Mouse (Mus musculus) MEL (cell line): ENCODE results near the gene Ptpn9. TPM values are rescaled to one million over a fixed set of nuclear protein-coding genes. Genes with fewer than 3 reads are reported as not detected.
"Not testable (repeated sequence)": the region's sequence is repeated elsewhere in the genome, so short reads cannot be mapped to it uniquely, and the experiment has no call there.

Experiments used
- DNase-seq: peaks from one replicate; pipeline ENCODE4 v3.0.0; 2011; ENCODE audit warnings: low read depth, low spot score
- H3K27ac ChIP-seq: 2 replicates; pipeline ENCODE4 v1.5.1; 2012; ENCODE audit warnings: low read depth, mild to moderate bottlenecking, control low read depth, low read length, moderate library complexity; ENCODE audit not compliant: control insufficient read depth
- H3K27me3 ChIP-seq, 2 experiments: fragments of 150-350 bp in 1 of 2; sonication (generic) in 1 of 2; 2 replicates each; pipeline ENCODE4 v1.6.1; 2012; ENCODE audit warnings: low read length in 2 of 2, mild to moderate bottlenecking in 2 of 2, improper control_type of control experiment in 1 of 2, moderate library complexity in 1 of 2; ENCODE audit not compliant: insufficient read depth in 2 of 2, control insufficient read depth in 1 of 2
- H3K36me3 ChIP-seq, 2 experiments: 2 replicates each; pipeline ENCODE4 v1.6.1; 2012 to 2014; ENCODE audit warnings: low read length in 2 of 2, improper control_type of control experiment in 1 of 2, inconsistent platforms in 1 of 2, mild to moderate bottlenecking in 1 of 2; ENCODE audit not compliant: insufficient read depth in 2 of 2, control insufficient read depth in 1 of 2
- H3K4me1 ChIP-seq, 2 experiments: fragments of 150-350 bp in 1 of 2; sonication (generic) in 1 of 2; 2 replicates each; pipeline ENCODE4 v1.6.1; 2012; ENCODE audit warnings: low read length in 2 of 2, improper control_type of control experiment in 1 of 2, mild to moderate bottlenecking in 1 of 2; ENCODE audit not compliant: insufficient read depth in 2 of 2, control insufficient read depth in 1 of 2
- H3K4me3 ChIP-seq, 2 experiments: fragments of 150-350 bp in 1 of 2; sonication (generic) in 1 of 2; 2 replicates each; pipeline ENCODE4 v1.5.1; 2012; ENCODE audit warnings: low read depth in 2 of 2, low read length in 2 of 2, mild to moderate bottlenecking in 2 of 2, moderate library complexity in 2 of 2, control low read depth in 1 of 2, improper control_type of control experiment in 1 of 2; ENCODE audit not compliant: control insufficient read depth in 1 of 2, insufficient read depth in 1 of 2
- H3K79me2 ChIP-seq: 2 replicates; pipeline ENCODE4 v1.6.1; 2012; ENCODE audit warnings: mild to moderate bottlenecking, low read length, moderate library complexity; ENCODE audit not compliant: control insufficient read depth, poor library complexity, insufficient read depth
- H3K9ac ChIP-seq: 2 replicates; pipeline ENCODE4 v1.6.1; 2012; ENCODE audit warnings: low read depth, mild to moderate bottlenecking, control low read depth, low read length, moderate library complexity; ENCODE audit not compliant: control insufficient read depth, poor library complexity, severe bottlenecking
- H3K9me3 ChIP-seq: fragments of 150-350 bp; sonication (generic); replicated peaks from 2 replicates; pipeline ENCODE4 v1.6.1; 2012; ENCODE audit warnings: mild to moderate bottlenecking, low read length, improper control_type of control experiment, moderate library complexity; ENCODE audit not compliant: insufficient read depth
- CTCF ChIP-seq, 3 experiments: IDR thresholded peaks in 2 of 3; conservative IDR thresholded peaks in 1 of 3; 2 replicates each; pipeline ENCODE4 v1.5.1; 2011 to 2012; ENCODE audit warnings: low read length in 3 of 3, low read depth in 2 of 3, mild to moderate bottlenecking in 2 of 3, improper control_type of control experiment in 1 of 3, inconsistent platforms in 1 of 3, mixed read lengths in 1 of 3, moderate library complexity in 1 of 3; ENCODE audit not compliant: control insufficient read depth in 1 of 3, insufficient read depth in 1 of 3, poor library complexity in 1 of 3, severe bottlenecking in 1 of 3
- EP300 ChIP-seq, 2 experiments: IDR thresholded peaks; 2 replicates each; pipeline ENCODE4 v1.6.1; 2011; ENCODE audit warnings: improper control_type of control experiment in 2 of 2, low read length in 2 of 2, low read depth in 1 of 2, mild to moderate bottlenecking in 1 of 2
- ETS1 ChIP-seq: IDR thresholded peaks from 2 replicates; pipeline ENCODE4 v1.6.1; 2012; ENCODE audit warnings: low read depth, mild to moderate bottlenecking, inconsistent platforms, low read length, improper control_type of control experiment, moderate library complexity
- GATA1 ChIP-seq: IDR thresholded peaks from 2 replicates; pipeline ENCODE4 v1.6.1; 2011; ENCODE audit warnings: low read depth, low read length, improper control_type of control experiment
- HCFC1 ChIP-seq: IDR thresholded peaks from 2 replicates; pipeline ENCODE4 v1.6.1; 2012; ENCODE audit warnings: low read depth, mild to moderate bottlenecking, inconsistent platforms, low read length, improper control_type of control experiment, moderate library complexity
- KAT2A ChIP-seq: conservative IDR thresholded peaks from 2 replicates; pipeline ENCODE4 v1.6.1; 2012; ENCODE audit warnings: low read depth, low read length, improper control_type of control experiment, inconsistent platforms
- MAFK ChIP-seq: IDR thresholded peaks from 2 replicates; pipeline ENCODE4 v1.6.1; 2011; ENCODE audit warnings: low read depth, mild to moderate bottlenecking, low read length, improper control_type of control experiment, borderline replicate concordance
- NRF1 ChIP-seq: IDR thresholded peaks from 2 replicates; pipeline ENCODE4 v1.6.1; 2014; ENCODE audit warnings: low read depth, mild to moderate bottlenecking, inconsistent platforms, low read length, improper control_type of control experiment, moderate library complexity; ENCODE audit not compliant: poor library complexity, insufficient read depth, severe bottlenecking
- RAD21 ChIP-seq: IDR thresholded peaks from 2 replicates; pipeline ENCODE4 v1.6.1; 2011; ENCODE audit warnings: mild to moderate bottlenecking, low read depth, low read length, improper control_type of control experiment
- RCOR1 ChIP-seq: IDR thresholded peaks from 2 replicates; pipeline ENCODE4 v1.6.1; 2012; ENCODE audit warnings: low read depth, mild to moderate bottlenecking, inconsistent platforms, low read length, improper control_type of control experiment
- SIN3A ChIP-seq: IDR thresholded peaks from 2 replicates; pipeline ENCODE4 v1.6.1; 2012; ENCODE audit warnings: low read length, improper control_type of control experiment, inconsistent platforms
- SMC3 ChIP-seq: IDR thresholded peaks from 2 replicates; pipeline ENCODE4 v1.6.1; 2011; ENCODE audit warnings: low read depth, low read length, improper control_type of control experiment
- TCF12 ChIP-seq: IDR thresholded peaks from 2 replicates; pipeline ENCODE4 v1.6.1; 2014; ENCODE audit warnings: low read depth, mild to moderate bottlenecking, inconsistent platforms, low read length, improper control_type of control experiment, moderate library complexity
- ZC3H11A ChIP-seq: IDR thresholded peaks from 2 replicates; pipeline ENCODE4 v1.6.1; 2012; ENCODE audit warnings: low read depth, mild to moderate bottlenecking, inconsistent platforms, low read length, improper control_type of control experiment
- ZNF384 ChIP-seq: IDR thresholded peaks from 2 replicates; pipeline ENCODE4 v1.6.1; 2012; ENCODE audit warnings: low read depth, mild to moderate bottlenecking, inconsistent platforms, low read length, improper control_type of control experiment
- polyA plus RNA-seq, 2 experiments: library from polyadenylated mRNA; stranded (reverse) in 1 of 2; unstranded in 1 of 2; fragments of >175 nt in 1 of 2; fragments of >200 nt in 1 of 2; gene quantifications; 2 replicates each; pipeline versions ENCODE4 v1.2.1 to v1.2.4; 2012; ENCODE audit warnings: low replicate concordance in 2 of 2, low read depth in 1 of 2; ENCODE audit not compliant: insufficient read length in 2 of 2, insufficient read depth in 1 of 2, missing spikeins in 1 of 2
- total RNA-seq: library from RNA; depleted of rRNA; stranded (reverse); fragments of 300-350 nt; gene quantifications from 2 replicates; pipeline ENCODE4 v1.2.3, GENCODE M21; 2012

Ptpn9 gene
- total and polyA plus RNA-seq, 3 experiments = 10.6 to 24.3 TPM; not detected in 1

DNA sequence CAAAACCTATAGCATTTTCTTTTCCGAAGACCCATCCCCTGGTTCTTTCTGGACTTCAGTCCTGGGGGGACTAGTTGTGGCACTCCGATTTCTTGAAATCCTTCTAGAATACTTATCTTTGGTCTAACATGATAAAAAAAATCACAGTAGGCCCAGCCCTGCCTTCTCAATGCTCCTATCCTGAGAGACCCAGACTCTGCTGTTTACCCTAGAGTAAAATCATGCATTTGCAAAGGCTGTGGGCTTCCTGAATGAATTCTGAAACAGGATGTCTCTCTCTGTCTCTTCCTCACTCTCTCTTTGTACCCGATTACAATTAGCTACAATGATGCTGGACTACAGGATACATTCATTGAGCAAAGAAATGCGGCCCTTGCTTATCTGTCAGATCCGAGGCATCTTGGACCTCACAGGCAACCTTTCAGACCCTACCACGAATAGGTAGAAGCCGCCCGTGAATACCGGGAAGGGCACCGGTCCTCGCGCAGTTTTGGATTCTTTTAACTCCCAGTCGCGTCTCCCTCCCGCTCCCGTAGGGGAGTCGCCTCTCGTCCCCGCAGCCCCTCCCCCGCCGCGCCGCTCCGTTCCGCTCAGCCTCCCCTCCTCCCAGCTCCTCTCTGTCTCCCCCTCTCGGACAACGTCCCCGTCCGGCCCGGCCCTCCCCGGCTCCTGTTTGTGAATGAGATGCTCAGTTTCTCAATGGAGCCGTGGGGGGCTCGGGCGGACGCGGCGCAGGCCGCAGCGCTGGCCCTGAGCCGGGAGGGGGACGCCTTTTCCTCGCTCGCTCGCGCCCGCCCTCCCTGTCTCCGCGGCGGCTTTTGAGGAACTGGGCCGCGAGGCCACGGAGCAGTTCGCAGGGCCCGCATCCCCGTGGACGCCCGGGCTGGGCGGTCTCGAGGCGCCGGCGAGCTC, at the start of gene Ptpn9 (continued):
- no peak for TF ChIP-seq NRF1
- TF ChIP-seq SMC3 = no peak; the same call in 1 of the 2 replicates
- TF ChIP-seq KAT2A = no peak
- peak; percentile 13; the same call in 1 of the 2 replicates for TF ChIP-seq TCF12
- TF ChIP-seq SIN3A = peak; percentile 70
- TF ChIP-seq HCFC1 = no peak
- TF ChIP-seq, all 39 proteins: peak for 14

DNA sequence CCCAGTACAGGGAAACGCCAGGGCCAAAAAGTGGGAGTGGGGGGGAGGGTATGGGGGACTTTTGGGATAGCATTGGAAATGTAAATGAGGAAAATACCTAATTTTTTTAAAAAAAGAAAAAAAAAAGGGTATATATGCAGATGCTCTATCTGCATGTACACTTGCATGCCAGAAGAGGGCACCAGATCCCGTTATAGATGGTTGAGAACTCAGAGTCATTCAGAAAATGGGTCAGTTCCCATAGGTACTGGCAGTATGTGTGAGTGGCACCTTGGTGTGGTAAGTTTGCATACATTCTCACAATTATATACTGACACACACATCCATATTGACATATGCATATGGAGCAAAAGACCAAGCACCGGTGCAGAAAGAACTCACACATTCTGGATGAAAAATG, 47.2 kb upstream of the Ptpn9 start:
- not testable (repeated sequence) for H3K27me3 ChIP-seq, H3K9me3 ChIP-seq, H3K27ac ChIP-seq, H3K4me3 ChIP-seq, H3K9ac ChIP-seq, H3K79me2 ChIP-seq
- Histone ChIP-seq H3K36me3 (peaks cover 0 to 11% of the 10 kb centered on the region in 2 experiments; a peak in 2 of 4 replicates), H3K4me1 (peaks cover 2 to 11% of the 10 kb centered on the region in 2 experiments; a peak in 3 of 4 replicates)
- peak; percentile 76 for TF ChIP-seq SMC3
- TF ChIP-seq SIN3A = peak; percentile 40; the same call in 1 of the 2 replicates
- TF ChIP-seq CTCF (IDR thresholded peaks at IDR 0.05 in 2 of 3, conservative IDR thresholded peaks at IDR 0.05 in 1 of 3; ENCODE audit: control insufficient read depth in 1 of 3, insufficient read depth in 1 of 3, low read depth in 2 of 3, low read length in 3 of 3, poor library complexity in 1 of 3, severe bottlenecking in 1 of 3) = peak; percentile 46 to 77 (median 70)
- TF ChIP-seq ZNF384 = peak; percentile 95
- peak; percentile 81 for TF ChIP-seq RAD21
- peak; percentile 85 for TF ChIP-seq ZC3H11A
- DNase-seq = peak; percentile 75

DNA sequence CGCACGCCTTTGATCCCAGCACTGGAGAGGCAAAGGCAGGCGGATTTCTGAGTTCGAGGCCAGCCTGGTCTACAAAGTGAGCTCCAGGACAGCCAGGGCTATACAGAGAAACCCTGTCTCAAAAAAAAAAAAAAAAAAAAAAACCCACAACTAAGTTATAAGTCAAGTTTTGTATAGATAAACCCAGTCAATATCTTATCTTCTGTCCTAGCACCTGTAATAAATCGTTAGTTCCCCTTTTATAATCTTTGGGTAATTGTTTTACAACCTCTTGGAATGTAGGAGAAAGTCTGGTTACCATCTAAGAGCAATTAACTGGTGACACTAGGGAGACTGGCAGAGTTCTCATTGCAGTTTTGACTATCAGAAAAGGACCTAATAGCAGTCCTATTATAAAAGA, 46.0 kb upstream of the Ptpn9 start:
- not testable (repeated sequence) for H3K9me3 ChIP-seq
- peak; percentile 71 to 77 for TF ChIP-seq EP300 (IDR thresholded peaks at IDR 0.05; ENCODE audit: low read depth in 1 of 2, low read length in 2 of 2)
- peak; percentile 32; the same call in 1 of the 2 replicates for TF ChIP-seq SIN3A
- TF ChIP-seq TCF12 = peak; percentile 77
- TF ChIP-seq MAFK = 0 out of 2 replicates have a peak, but pooled peaks have one; percentile 32
- TF ChIP-seq RCOR1 = peak; percentile 86
- TF ChIP-seq ETS1 = peak; percentile 68
- TF ChIP-seq GATA1 = peak; percentile 85
- peak; percentile 93 for TF ChIP-seq ZNF384
- TF ChIP-seq, all 39 proteins: peak for 8; not testable (repeated sequence) for 31
- peak overlapping the region; percentile 19; the same call in 1 of the 2 replicates for H3K27ac ChIP-seq
- H3K36me3 ChIP-seq = peaks cover 0 to 11% of the 10 kb centered on the region in 2 experiments; a peak in 2 of 4 replicates
- peak; percentile 49 for DNase-seq
- H3K4me1 ChIP-seq = peaks cover 2 to 11% of the 10 kb centered on the region in 2 experiments; a peak in 3 of 4 replicates
- not testable (repeated sequence) for H3K79me2 ChIP-seq, H3K4me3 ChIP-seq, H3K27me3 ChIP-seq, H3K9ac ChIP-seq
